Mouse (Mus musculus): ENCODE measurements at regions not wholly inside any gene's neighbourhood (a gene's known extent, or its start where the extent isn't known, plus 50 kb on each side); places are given as distances from the start of the nearest gene placed in this dataset.

GRCm38 (mm10) chr4:91180241-91181096 lies 220.1 kb downstream of the Elavl2 start:
- no peak for DNase-seq

GRCm38 (mm10) chr4:91164280-91165121 lies 236.1 kb downstream of the Elavl2 start:
- no peak for DNase-seq

- DNase-seq, result no peak
Observed at GRCm38 (mm10) chr4:91157047-91157446, 243.5 kb downstream of the Elavl2 start.

- DNase-seq, result no peak
Observed at GRCm38 (mm10) chr4:91144666-91145065, 255.9 kb downstream of the Elavl2 start.

GRCm38 (mm10) chr4:91143906-91144305 lies 256.7 kb downstream of the Elavl2 start:
- DNase-seq, result no peak

- no peak for DNase-seq
Observed at GRCm38 (mm10) chr4:91135327-91135726, 265.3 kb downstream of the Elavl2 start.

GRCm38 (mm10) chr4:91132266-91132665 lies 268.3 kb downstream of the Elavl2 start:
- DNase-seq, result no peak

GRCm38 (mm10) chr4:91120277-91120676 lies 280.3 kb downstream of the Elavl2 start:
- DNase-seq, result no peak

GRCm38 (mm10) chr4:91116807-91117609 lies 283.6 kb downstream of the Elavl2 start:
- DNase-seq, result no peak

- DNase-seq, result no peak
Observed at GRCm38 (mm10) chr4:91111684-91112681, 288.6 kb downstream of the Elavl2 start.

- DNase-seq, result no peak
Observed at GRCm38 (mm10) chr4:91096086-91096485, 304.5 kb downstream of the Elavl2 start.

GRCm38 (mm10) chr4:91094382-91094781 lies 306.2 kb downstream of the Elavl2 start:
- DNase-seq, result no peak

- no peak for DNase-seq
Observed at GRCm38 (mm10) chr4:91093885-91094284, 306.7 kb downstream of the Elavl2 start.

- no peak for DNase-seq
Observed at GRCm38 (mm10) chr4:91092323-91092722, 308.3 kb downstream of the Elavl2 start.

- DNase-seq, result no peak
Observed at GRCm38 (mm10) chr4:91091910-91092309, 308.7 kb downstream of the Elavl2 start.

GRCm38 (mm10) chr4:91083950-91084349 lies 316.6 kb downstream of the Elavl2 start:
- no peak for DNase-seq

- DNase-seq, result no peak
Observed at GRCm38 (mm10) chr4:91081447-91081846, 319.1 kb downstream of the Elavl2 start.

- no peak for DNase-seq
Observed at GRCm38 (mm10) chr4:91080620-91081441, 319.8 kb downstream of the Elavl2 start.

GRCm38 (mm10) chr4:91071263-91071662 lies 329.3 kb downstream of the Elavl2 start:
- no peak for DNase-seq

- DNase-seq, result no peak
Observed at GRCm38 (mm10) chr4:91060933-91061332, 339.7 kb downstream of the Elavl2 start.

GRCm38 (mm10) chr4:91051913-91052312 lies 348.7 kb downstream of the Elavl2 start:
- no peak for DNase-seq

All from kidney, adult 9 months (tissue).